14 mouse cellular contexts compared by ENCODE assay signal in the genomic region with DNA sequence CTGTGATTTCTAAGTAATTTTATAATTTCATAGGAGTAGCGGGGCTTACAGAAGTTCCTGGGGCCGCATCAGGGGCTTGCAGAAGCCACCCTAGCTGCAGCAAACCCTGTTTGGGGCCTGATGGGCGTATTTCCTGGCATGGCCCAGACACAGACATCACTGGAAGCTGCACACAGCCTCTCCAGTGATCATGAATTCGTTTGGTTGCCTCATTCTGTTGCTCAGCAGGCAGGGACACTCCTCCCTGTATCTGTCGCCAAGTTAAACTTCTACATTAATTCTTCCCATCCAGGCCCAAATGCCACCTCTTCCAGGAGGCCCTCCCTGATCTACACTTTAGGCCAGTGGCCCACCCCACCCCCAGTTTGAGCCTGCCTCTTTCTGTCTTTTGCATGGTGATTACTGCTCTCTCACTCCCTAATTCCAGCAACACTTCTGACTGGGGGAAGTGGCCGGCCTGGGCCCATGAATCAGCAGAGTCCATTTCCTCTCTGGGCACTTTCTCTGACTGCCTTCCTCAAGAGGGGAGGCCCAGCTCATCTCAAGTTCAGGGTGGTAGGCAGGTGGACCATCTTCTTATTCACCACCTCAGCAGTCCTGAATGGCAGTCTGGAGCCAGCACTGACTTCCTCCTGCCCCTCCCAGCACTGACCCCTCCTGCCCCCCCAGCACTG. TPM values are rescaled to one million over a fixed set of nuclear protein-coding genes. Genes with fewer than 3 reads are reported as not detected.
A peak's percentile ranks its signal among the peaks of the same experiment; 100 is the strongest.
DNase-seq lines count a peak whose midpoint lies in the region; ATAC-seq and TF ChIP-seq lines count a peak whose summit lies in the region.
"Had no signal": no experiment of that assay in that cellular context is flagged by ENCODE, and none has a peak within 500 bp of the region (broad histone marks: within the 10 kb centered on the region; RNA-seq: fewer than 3 reads in every experiment).

No protein-coding gene starts in this region.

- no peak for TF ChIP-seq CTCF in brain, embryonic 14.5 days (IDR thresholded peaks at IDR 0.05; ENCODE audit: borderline replicate concordance, extremely low read depth, insufficient read depth, insufficient read length)

- peaks cover 30% of the 10 kb centered on the region for H3K4me1 ChIP-seq in lung, embryonic 15.5 days
- peaks cover 21% of the 10 kb centered on the region for H3K4me1 ChIP-seq in stomach, embryonic 16.5 days (ENCODE audit: control insufficient read depth, insufficient read depth, low read length)

- no peak overlapping the region for H3K4me2 ChIP-seq in lung, embryonic 15.5 days
- no peak overlapping the region for H3K4me2 ChIP-seq in stomach, embryonic 16.5 days (ENCODE audit: low read depth, low read length)
- H3K4me2 ChIP-seq: neural tube, embryonic 13.5 days had no signal

- H3K27ac ChIP-seq in lung, embryonic 15.5 days: peak overlapping the region; percentile 33; the same call in 1 of the 2 replicates
- H3K27ac ChIP-seq in stomach, embryonic 16.5 days (ENCODE audit: low read length): peak overlapping the region; percentile 24
- H3K27ac ChIP-seq: neural tube, embryonic 13.5 days had no signal

- H3K4me3 ChIP-seq in lung, embryonic 15.5 days: no peak overlapping the region
- H3K4me3 ChIP-seq in stomach, embryonic 16.5 days (replicated peaks; ENCODE audit: low read length): no peak overlapping the region
- H3K4me3 ChIP-seq: neural tube, embryonic 13.5 days had no signal

- no peaks in the 10 kb centered on the region for H3K27me3 ChIP-seq in lung, embryonic 15.5 days
- no peaks in the 10 kb centered on the region for H3K27me3 ChIP-seq in stomach, embryonic 16.5 days (ENCODE audit: control insufficient read depth, insufficient read depth, low read length)
- H3K27me3 ChIP-seq: neural tube, embryonic 13.5 days; Patski had no signal

- H3K9me3 ChIP-seq in lung, embryonic 15.5 days: no peaks in the 10 kb centered on the region
- H3K9me3 ChIP-seq in stomach, embryonic 16.5 days (replicated peaks; ENCODE audit: control insufficient read depth, low read length): no peaks in the 10 kb centered on the region
- H3K9me3 ChIP-seq: neural tube, embryonic 13.5 days had no signal

- DNase-seq in lung, postnatal 10 days: no peak
- DNase-seq in brain, embryonic 14.5 days (ENCODE audit: low read depth): peak; percentile 29
- no peak for DNase-seq in adrenal gland, postnatal 4 days (ENCODE audit: low spot score in 2 of 2)
- no peak for DNase-seq in right cerebral cortex, postnatal 4 days
- DNase-seq: adrenal gland, postnatal 14 days; cerebellum, postnatal 36 days; kidney, postnatal 10 days; spleen, adult 18-20 months; thymus, postnatal 36 days had no signal

- no peak for TF ChIP-seq POLR2A in brain, embryonic 14.5 days (IDR thresholded peaks at IDR 0.05; ENCODE audit: borderline replicate concordance, extremely low read depth, insufficient read depth, insufficient read length, poor library complexity, severe bottlenecking)

- no peak overlapping the region for H3K9ac ChIP-seq in lung, embryonic 15.5 days
- H3K9ac ChIP-seq in stomach, embryonic 16.5 days (ENCODE audit: low read length): peak overlapping the region; percentile 46; the same call in 1 of the 2 replicates
- H3K9ac ChIP-seq: neural tube, embryonic 13.5 days had no signal

- no peak for ATAC-seq in lung, embryonic 15.5 days (ENCODE audit: borderline replicate concordance, extremely low read depth, low FRiP score, low TSS enrichment)
- ATAC-seq in hematopoietic stem cell, adult 5-6 weeks (replicated peaks in 1 of 2; ENCODE audit: insufficient read depth in 1 of 2, low FRiP score in 2 of 2, low TSS enrichment in 1 of 2, low read depth in 1 of 2, poor library complexity in 2 of 2, severe bottlenecking in 2 of 2): peak; percentile 80 to 83
- ATAC-seq in stomach, embryonic 16.5 days (ENCODE audit: insufficient read depth, low FRiP score): no peak
- ATAC-seq: Patski had no signal

- 52% methylated on average over 6 of the region's 6 CpGs for WGBS in lung, embryonic 15.5 days
- 65% methylated on average over 6 of the region's 6 CpGs for WGBS in stomach, embryonic 16.5 days

- H3K36me3 ChIP-seq in lung, embryonic 15.5 days: no peaks in the 10 kb centered on the region
- no peaks in the 10 kb centered on the region for H3K36me3 ChIP-seq in stomach, embryonic 16.5 days (ENCODE audit: control insufficient read depth, insufficient read depth, low read length)
- H3K36me3 ChIP-seq: neural tube, embryonic 13.5 days had no signal

RNA-seq across cellular contexts. Expression of a gene that starts 51.0 kb away (rescaled TPM):
- 41.7 and 43.8 TPM in 2 replicates for polyA plus RNA-seq in lung, embryonic 15.5 days (2015; fragmentation: Nextera tagmentation; extraction: Ambion mirVana)
- polyA plus RNA-seq in brain, embryonic 14.5 days (2012; rRNA removed): 51.2 and 57.2 TPM in 2 replicates
- total RNA-seq in hematopoietic stem cell, adult 5-6 weeks (2017): 22.6 and 32.3 TPM in 2 replicates
- polyA plus RNA-seq in stomach, embryonic 16.5 days (2015; fragmentation: Nextera tagmentation; extraction: Ambion mirVana): 35.7 and 36.8 TPM in 2 replicates
- 10 to 100 TPM; 32.9 to 35.4 TPM for total RNA-seq in adrenal gland, postnatal 4 days (2021)

RNA-seq across cellular contexts. Expression of a gene that starts 51.9 kb away (rescaled TPM):
- 61.4 and 68.1 TPM in 2 replicates for polyA plus RNA-seq in lung, embryonic 15.5 days (2015; fragmentation: Nextera tagmentation; extraction: Ambion mirVana)
- polyA plus RNA-seq in brain, embryonic 14.5 days (2012; rRNA removed): 5.8 and 6.5 TPM in 2 replicates
- 15.5 and 20.1 TPM in 2 replicates for total RNA-seq in hematopoietic stem cell, adult 5-6 weeks (2017)
- 0.69 and 0.92 TPM in 2 replicates for polyA plus RNA-seq in stomach, embryonic 16.5 days (2015; fragmentation: Nextera tagmentation; extraction: Ambion mirVana)
- 100 to 1,000 TPM; 229 to 255 TPM for total RNA-seq in adrenal gland, postnatal 4 days (2021)

Comparison
In these comparisons a context has a peak if more than half of its experiments do, and no peak if none do; other contexts are left out.
1. ATAC-seq: peak in hematopoietic stem cell, adult 5-6 weeks (2 of 2); none in lung, embryonic 15.5 days (single experiment) and stomach, embryonic 16.5 days (single experiment).